ENCODE assay signal across 23 mouse cellular contexts in genomic region chr11:96612596-96612995, GRCm38 (mm10).
"Had no signal": no experiment of that assay in that cellular context is flagged by ENCODE, and none has a peak within 500 bp of the region (broad histone marks: within the 10 kb centered on the region; RNA-seq: fewer than 3 reads in every experiment).

No protein-coding gene starts in this region.

- H3K9ac ChIP-seq: liver, embryonic 15.5 days; liver, postnatal 0 days; lung, embryonic 15.5 days; midbrain, embryonic 13.5 days; midbrain, embryonic 15.5 days; neural tube, embryonic 13.5 days; neural tube, embryonic 15.5 days had no signal

- H3K9me3 ChIP-seq: liver, embryonic 15.5 days; lung, embryonic 15.5 days; midbrain, embryonic 13.5 days; midbrain, embryonic 15.5 days; neural tube, embryonic 13.5 days; neural tube, embryonic 15.5 days had no signal

- DNase-seq: liver, postnatal 0 days; lung, adult 2 months; lung, postnatal 14 days; lung, postnatal 36 days; retina, postnatal 1 day; right cerebral cortex, adult 18-20 months; right cerebral cortex, postnatal 25 days; right cerebral cortex, postnatal 4 days; spleen, adult 18-20 months; thymus, adult 2 months; thymus, postnatal 25 days; thymus, postnatal 4 days had no signal

- H3K4me2 ChIP-seq: liver, embryonic 15.5 days; lung, embryonic 15.5 days; midbrain, embryonic 11.5 days; midbrain, embryonic 13.5 days; midbrain, embryonic 15.5 days; neural tube, embryonic 13.5 days; neural tube, embryonic 15.5 days had no signal

- H3K36me3 ChIP-seq: liver, embryonic 15.5 days; lung, embryonic 15.5 days; midbrain, embryonic 13.5 days; midbrain, embryonic 15.5 days; neural tube, embryonic 13.5 days; neural tube, embryonic 15.5 days had no signal

- H3K27me3 ChIP-seq: liver, embryonic 15.5 days; lung, embryonic 15.5 days; midbrain, embryonic 13.5 days; midbrain, embryonic 15.5 days; neural tube, embryonic 13.5 days; neural tube, embryonic 15.5 days had no signal

- H3K27ac ChIP-seq: liver, embryonic 15.5 days; lung, embryonic 15.5 days; macrophage; midbrain, embryonic 13.5 days; midbrain, embryonic 15.5 days; neural tube, embryonic 13.5 days; neural tube, embryonic 15.5 days had no signal

- H3K4me3 ChIP-seq: liver, embryonic 15.5 days; lung, embryonic 15.5 days; megakaryocyte, embryonic 14.5 days; midbrain, embryonic 13.5 days; midbrain, embryonic 15.5 days; myocyte; neural tube, embryonic 13.5 days; neural tube, embryonic 15.5 days had no signal

- H3K4me1 ChIP-seq: liver, embryonic 15.5 days; midbrain, embryonic 13.5 days; midbrain, embryonic 15.5 days had no signal

- ATAC-seq: liver, postnatal 0 days; lung, postnatal 0 days; midbrain, embryonic 13.5 days; midbrain, embryonic 15.5 days had no signal
